Mouse (Mus musculus): ENCODE data around the gene Dhrs3. TPM values are rescaled to one million over a fixed set of nuclear protein-coding genes. Genes with fewer than 3 reads are reported as not detected.

Dhrs3 gene
- polyA plus RNA-seq (2012; rRNA removed), result 44.6 and 48.5 TPM in 2 replicates

GRCm38 (mm10) chr4:144892133-144892936 is at the start of gene Dhrs3:
TSS of gene Dhrs3 (plus strand) at chr4:144892827.

Other genes starting within 250 kb of the Dhrs3 start
- gene Gm436, start 206.5 kb upstream of the Dhrs3 start, polyA plus RNA-seq (2012; rRNA removed), result not detected in 2 replicates
- gene Gm13178, start 171.4 kb upstream of the Dhrs3 start, polyA plus RNA-seq (2012; rRNA removed), result not detected in 2 replicates
- gene Gm438, start 106.2 kb upstream of the Dhrs3 start, polyA plus RNA-seq (2012; rRNA removed), result not detected in 2 replicates

All from liver, embryonic 18 days (tissue).